Mouse (Mus musculus): ENCODE measurements around the gene Fam78b.

Gene Fam78b

DNA sequence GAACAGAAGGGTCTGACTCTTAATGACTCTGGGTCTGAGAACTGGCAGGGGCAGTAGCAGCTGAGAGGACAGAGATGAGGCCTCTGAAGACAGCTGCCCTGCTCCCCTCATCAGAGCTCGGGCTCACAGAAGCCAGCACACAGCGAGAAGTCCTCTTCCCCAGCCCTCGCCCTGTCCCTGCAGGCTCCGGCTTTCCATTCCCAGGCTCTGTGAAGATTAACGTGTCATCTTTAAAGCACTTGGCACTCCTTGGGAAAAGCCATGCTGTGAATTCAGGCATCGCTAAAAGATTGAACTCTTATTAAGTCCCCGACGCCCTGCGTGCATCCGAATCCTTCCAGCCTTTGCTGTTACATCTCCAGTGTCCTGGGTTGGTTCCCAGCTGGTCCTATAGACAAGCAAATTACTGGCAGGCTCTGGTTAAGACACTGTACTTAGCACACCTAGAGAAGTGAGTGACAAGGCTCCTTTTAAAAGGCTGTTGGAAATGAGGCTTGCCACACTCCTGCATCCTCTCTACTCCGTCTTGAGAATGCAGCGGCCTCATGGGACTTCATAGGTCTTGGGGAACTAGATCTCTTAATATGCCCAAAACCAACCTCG is 30.9 kb downstream of the Fam78b start:
- DNase-seq (ENCODE audit: low spot score): no peak

GRCm38 (mm10) chr1:167034435-167034834 is 33.2 kb downstream of the Fam78b start:
- no peak for DNase-seq (ENCODE audit: low spot score)

- no peak for DNase-seq (ENCODE audit: low spot score)
These were observed 41.3 kb downstream of the Fam78b start for GRCm38 (mm10) chr1:167042558-167042957.

DNA sequence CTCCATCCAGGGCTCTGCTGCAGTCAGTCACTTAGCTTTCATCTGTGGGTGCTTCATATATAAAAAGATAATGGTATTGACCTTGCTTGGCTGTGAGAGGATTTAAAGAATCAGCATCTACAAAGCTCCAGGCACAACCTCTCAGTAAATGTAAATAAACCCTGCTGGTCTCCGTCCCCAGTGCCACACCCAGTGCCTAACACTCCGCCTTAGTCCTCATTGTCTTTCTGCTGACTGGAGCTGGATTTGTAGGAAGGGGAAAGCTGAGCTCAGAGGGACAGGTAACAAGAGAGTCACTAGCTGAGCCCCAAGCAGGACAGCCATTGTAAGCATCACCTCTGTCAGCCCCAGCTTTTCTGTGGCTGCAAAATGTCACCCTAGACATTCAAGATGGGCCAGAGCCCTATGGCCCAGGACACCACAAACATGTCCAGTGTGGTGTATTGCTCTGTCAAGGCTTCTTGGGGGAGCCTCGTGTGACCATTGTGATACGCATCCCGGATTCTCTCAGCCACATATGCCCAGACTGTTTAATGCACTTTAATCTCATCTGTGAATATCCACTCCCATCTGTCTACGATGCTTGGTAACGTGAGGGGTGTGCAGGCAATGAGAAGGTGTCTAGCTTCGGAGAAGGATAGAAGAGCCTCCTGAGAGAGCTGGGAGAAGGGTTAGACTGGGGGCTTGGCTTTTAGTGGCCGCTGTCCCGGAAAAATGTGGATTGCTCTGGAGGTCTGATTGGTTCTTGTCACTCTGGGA is 45.1 kb downstream of the Fam78b start:
- DNase-seq (ENCODE audit: low spot score): no peak

DNA sequence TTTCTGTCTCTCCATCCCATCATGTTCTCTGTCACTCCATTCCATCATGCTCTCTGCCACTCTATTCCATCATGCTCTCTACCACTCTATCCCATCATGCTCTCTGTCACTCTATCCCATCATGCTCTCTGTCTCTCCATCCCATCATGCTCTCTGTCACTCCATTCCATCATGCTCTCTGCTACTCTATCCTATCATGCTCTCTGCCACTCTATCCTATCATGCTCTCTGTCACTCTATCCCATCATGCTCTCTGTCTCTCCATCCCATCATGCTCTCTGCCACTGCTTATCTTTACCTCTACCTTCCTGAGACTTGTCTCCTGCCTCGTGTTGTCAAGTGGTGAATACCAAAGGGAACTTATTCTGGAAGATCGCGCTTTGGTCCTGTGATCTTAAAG is 49.6 kb downstream of the Fam78b start:
- no peak for DNase-seq (ENCODE audit: low spot score)

GRCm38 (mm10) chr1:167054029-167054428 is 52.8 kb downstream of the Fam78b start:
- no peak for DNase-seq (ENCODE audit: low spot score)

DNA sequence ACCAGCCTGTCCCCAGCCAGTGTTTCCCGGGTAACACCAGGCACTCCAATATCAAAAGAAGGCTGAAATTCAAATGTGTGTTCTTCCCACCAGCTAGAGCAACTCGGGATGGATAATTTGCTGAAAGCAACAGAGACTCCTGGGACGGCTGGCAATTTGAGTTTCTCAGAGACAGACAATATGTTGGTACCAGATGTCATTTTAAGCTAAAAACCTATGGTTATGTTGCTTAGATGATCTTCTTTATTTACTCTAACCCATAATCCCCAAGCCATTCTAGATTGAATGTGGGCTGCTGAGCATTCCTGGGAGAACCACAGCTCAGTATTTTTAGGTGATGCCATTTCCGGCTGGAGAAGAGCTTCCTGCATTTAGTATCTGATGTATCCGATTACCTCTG is 56.3 kb downstream of the Fam78b start:
- no peak for DNase-seq (ENCODE audit: low spot score)

- no peak for DNase-seq (ENCODE audit: low spot score)
These were observed 58.5 kb downstream of the Fam78b start for GRCm38 (mm10) chr1:167059550-167060285.

- no peak for DNase-seq (ENCODE audit: low spot score)
These were observed 62.8 kb downstream of the Fam78b start for GRCm38 (mm10) chr1:167063971-167064370.

- DNase-seq (ENCODE audit: low spot score): no peak
These were observed 64.3 kb downstream of the Fam78b start for GRCm38 (mm10) chr1:167065541-167065940.

DNA sequence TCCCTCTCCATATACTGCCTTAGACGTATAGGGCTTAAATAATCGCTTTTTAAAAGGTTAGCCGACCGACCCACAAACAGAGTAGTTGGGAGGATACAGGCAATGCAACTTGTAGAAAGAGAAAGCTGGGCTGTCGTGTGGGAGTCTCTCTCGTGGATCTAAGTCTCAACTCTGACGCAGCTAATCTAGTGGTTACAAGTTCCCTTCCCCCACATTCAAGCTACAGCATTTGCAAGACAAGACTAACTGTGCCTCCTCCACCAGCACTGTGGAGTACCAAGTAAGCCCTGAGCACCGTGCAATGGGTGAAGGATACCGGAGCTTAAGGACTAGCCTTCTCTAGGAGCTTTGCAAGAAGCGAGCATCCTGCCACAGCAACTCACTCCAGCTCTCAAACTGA is 64.8 kb downstream of the Fam78b start:
- DNase-seq (ENCODE audit: low spot score): no peak

- no peak for DNase-seq (ENCODE audit: low spot score)
These were observed 65.7 kb downstream of the Fam78b start for GRCm38 (mm10) chr1:167066933-167067341.

GRCm38 (mm10) chr1:167069741-167070140 is 68.5 kb downstream of the Fam78b start:
- DNase-seq (ENCODE audit: low spot score): no peak

DNA sequence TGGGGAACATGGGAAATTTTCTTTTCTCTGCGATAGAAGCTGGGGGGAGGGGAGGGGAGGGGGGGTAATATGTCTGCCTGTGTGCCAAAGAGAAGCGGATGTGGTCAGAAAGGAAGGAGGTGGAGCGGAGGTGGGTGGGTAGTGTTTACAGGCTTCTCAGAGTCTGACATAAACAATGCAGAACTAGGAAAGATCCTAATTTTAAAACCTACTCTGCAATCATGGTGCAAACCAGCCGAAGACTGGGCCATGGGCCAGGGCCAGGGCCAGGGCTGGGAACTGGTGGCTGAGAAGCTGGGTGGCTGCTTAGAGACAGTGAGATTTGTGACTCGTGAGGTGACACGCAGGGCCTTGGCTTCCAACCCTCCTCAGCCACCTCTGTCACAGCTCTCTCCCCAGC is 69.1 kb downstream of the Fam78b start:
- no peak for DNase-seq (ENCODE audit: low spot score)

DNA sequence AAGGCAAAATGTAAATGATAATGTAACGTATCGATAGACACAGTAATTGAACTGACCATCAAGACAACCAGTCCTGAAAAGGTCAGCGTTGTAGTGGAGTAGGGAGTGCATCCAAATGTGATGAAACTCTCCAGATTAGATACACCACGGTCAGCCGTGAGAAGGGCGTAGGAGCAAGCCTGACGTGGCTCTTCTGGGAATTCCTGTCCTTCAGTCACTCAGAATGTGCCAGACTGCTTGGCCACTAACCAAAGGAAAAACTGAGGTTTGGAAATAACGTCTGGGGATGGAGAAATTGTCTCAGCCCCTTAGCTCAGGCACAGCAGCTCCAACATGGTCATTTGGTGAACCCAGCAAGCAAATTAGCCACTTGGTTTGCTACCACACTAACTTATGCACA is 74.5 kb downstream of the Fam78b start:
- no peak for DNase-seq (ENCODE audit: low spot score)

GRCm38 (mm10) chr1:167079476-167079875 is 78.3 kb downstream of the Fam78b start:
- DNase-seq (ENCODE audit: low spot score): no peak

- no peak for DNase-seq (ENCODE audit: low spot score)
These were observed 80.7 kb downstream of the Fam78b start for GRCm38 (mm10) chr1:167081946-167082345.

DNA sequence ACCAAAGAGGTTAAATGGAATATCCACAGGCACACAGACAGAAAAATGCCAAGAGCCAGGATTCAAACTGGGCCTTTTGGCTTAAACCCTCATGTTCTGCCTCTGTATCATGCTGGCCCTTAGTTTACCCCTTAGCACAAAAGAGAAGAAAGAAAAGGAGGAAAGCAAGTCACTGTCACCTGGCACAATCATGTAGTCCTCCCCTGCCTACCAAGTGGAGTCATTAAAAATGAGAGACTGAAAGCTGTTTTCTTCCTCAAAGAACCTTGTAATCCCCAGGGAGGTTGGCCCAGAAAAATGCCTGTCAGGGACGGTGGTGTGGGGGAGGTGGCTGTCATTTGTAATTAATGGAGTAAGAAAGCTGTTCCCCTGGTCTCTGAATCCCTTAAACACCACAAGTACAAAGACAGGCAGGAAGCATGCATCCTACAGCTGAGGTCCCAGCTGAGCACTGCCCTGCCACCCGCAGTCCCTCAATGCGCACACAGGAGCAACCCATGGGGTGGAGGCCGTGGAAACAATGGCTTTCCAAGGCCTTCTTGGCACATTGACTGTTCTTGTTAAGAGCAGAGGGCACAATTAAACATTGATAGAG is 81.4 kb downstream of the Fam78b start:
- DNase-seq (ENCODE audit: low spot score): no peak

DNA sequence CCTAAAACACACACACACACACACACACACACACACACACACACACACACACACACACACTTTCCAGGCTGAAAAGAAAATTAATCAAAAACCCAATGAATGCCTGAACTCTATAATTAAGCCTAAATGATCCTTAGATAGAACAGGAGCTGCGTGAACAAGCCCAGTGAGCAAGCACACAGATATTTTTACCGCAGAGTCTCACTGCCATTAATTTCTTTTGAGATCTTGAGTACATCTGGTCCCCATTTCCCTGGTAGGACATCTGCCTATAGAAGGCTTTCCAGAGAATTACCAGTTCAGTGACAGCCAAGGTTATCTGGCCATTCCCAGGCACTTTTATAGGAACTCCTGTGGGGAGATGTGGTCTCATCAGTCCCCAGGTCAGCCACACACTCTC is 82.0 kb downstream of the Fam78b start:
- no peak for DNase-seq (ENCODE audit: low spot score)

- DNase-seq (ENCODE audit: low spot score): no peak
These were observed 83.1 kb downstream of the Fam78b start for GRCm38 (mm10) chr1:167084330-167084729.

GRCm38 (mm10) chr1:167085461-167085860 is 84.2 kb downstream of the Fam78b start:
- no peak for DNase-seq (ENCODE audit: low spot score)

DNA sequence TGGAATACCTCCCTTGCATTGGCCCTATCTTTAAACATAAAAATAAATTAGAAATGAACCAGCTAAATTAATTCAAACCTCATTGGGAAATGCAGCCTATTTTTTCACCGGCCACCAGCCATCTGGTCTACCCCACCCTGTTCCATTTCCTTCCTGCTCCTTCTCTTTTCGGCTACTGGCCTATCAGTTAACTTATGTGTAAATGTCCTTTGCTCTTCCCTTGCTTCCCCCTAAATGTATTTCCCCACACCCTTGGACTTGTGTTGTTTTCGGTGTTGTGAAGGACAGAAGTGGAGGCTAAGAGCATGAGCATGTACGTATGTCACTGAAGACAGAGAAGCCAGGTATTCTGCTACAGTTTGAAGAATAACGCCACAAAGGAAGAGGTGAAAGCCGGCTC is 89.2 kb downstream of the Fam78b start:
- DNase-seq (ENCODE audit: low spot score): no peak

- no peak for DNase-seq (ENCODE audit: low spot score)
These were observed 92.3 kb downstream of the Fam78b start for GRCm38 (mm10) chr1:167093551-167093950.

All from urinary bladder, postnatal 10 days (tissue).